Mouse (Mus musculus) CH12.LX (cell line): ENCODE data around the gene Sowahc. TPM values are rescaled to one million over a fixed set of nuclear protein-coding genes. Genes with fewer than 3 reads are reported as not detected.

Source experiments
- DNase-seq: peaks from one replicate; pipeline ENCODE4 v3.0.0-alpha.2; 2013; ENCODE audit errors: extremely low read depth
- H3K27ac ChIP-seq: 2 replicates; pipeline ENCODE4 v1.5.1; 2012; ENCODE audit warnings: low read depth, mild to moderate bottlenecking, control low read depth, moderate library complexity; ENCODE audit not compliant: insufficient read depth
- H3K27me3 ChIP-seq: replicated peaks from 2 replicates; pipeline ENCODE3; 2012; ENCODE audit warnings: inconsistent platforms
- H3K36me3 ChIP-seq, 2 experiments: replicated peaks in 1 of 2; 2 replicates each; pipeline versions ENCODE3 to v1.6.1; 2012; ENCODE audit warnings: inconsistent platforms in 1 of 2, low read length in 1 of 2, mild to moderate bottlenecking in 1 of 2, mixed read lengths in 1 of 2, moderate library complexity in 1 of 2; ENCODE audit not compliant: control insufficient read depth in 1 of 2, insufficient read depth in 1 of 2
- H3K4me1 ChIP-seq, 2 experiments: 2 replicates each; pipeline ENCODE4 v1.6.1; 2012; ENCODE audit warnings: inconsistent platforms in 1 of 2, moderate library complexity in 1 of 2; ENCODE audit not compliant: insufficient read depth in 2 of 2, control insufficient read depth in 1 of 2
- H3K4me2 ChIP-seq: 2 replicates; pipeline ENCODE4 v1.6.1; 2012; ENCODE audit warnings: low read depth, mild to moderate bottlenecking, control low read depth; ENCODE audit not compliant: poor library complexity, insufficient read depth, severe bottlenecking
- H3K4me3 ChIP-seq, 3 experiments: fragments of 150-350 bp in 1 of 3; sonication (generic) in 1 of 3; replicated peaks in 1 of 3; 2 replicates each; pipeline versions ENCODE3 to v1.5.1; 2011 to 2012; ENCODE audit warnings: low read depth in 2 of 3, low read length in 2 of 3, mild to moderate bottlenecking in 2 of 3, moderate library complexity in 2 of 3, control low read depth in 1 of 3, improper control_type of control experiment in 1 of 3, inconsistent platforms in 1 of 3, mixed read lengths in 1 of 3; ENCODE audit not compliant: poor library complexity in 1 of 3
- H3K79me2 ChIP-seq: replicated peaks from 2 replicates; pipeline ENCODE4 v1.6.1; 2012; ENCODE audit warnings: mild to moderate bottlenecking, moderate library complexity; ENCODE audit not compliant: control insufficient read depth, poor library complexity, insufficient read depth, severe bottlenecking; ENCODE audit errors: extremely low read depth
- H3K9ac ChIP-seq: 2 replicates; pipeline ENCODE4 v1.6.1; 2012; ENCODE audit warnings: low read depth, mild to moderate bottlenecking, control low read depth, moderate library complexity; ENCODE audit not compliant: insufficient read depth
- H3K9me3 ChIP-seq: replicated peaks from 2 replicates; pipeline ENCODE3; 2012; ENCODE audit warnings: low read length, inconsistent platforms, mixed read lengths
- BHLHE40 ChIP-seq: IDR thresholded peaks from 2 replicates; pipeline ENCODE4 v1.6.1; 2011; ENCODE audit warnings: mild to moderate bottlenecking, low read depth, low read length, improper control_type of control experiment
- CHD1 ChIP-seq: IDR thresholded peaks from 2 replicates; pipeline ENCODE4 v1.6.1; 2012; ENCODE audit warnings: low read depth, low read length, improper control_type of control experiment, inconsistent platforms
- CHD2 ChIP-seq: IDR thresholded peaks from 2 replicates; pipeline ENCODE4 v1.6.1; 2011; ENCODE audit warnings: low read length, improper control_type of control experiment
- CTCF ChIP-seq, 2 experiments: IDR thresholded peaks in 1 of 2; conservative IDR thresholded peaks in 1 of 2; 2 replicates each; pipeline ENCODE4 v1.5.1; 2011 to 2012; ENCODE audit warnings: low read depth in 2 of 2, low read length in 2 of 2, improper control_type of control experiment in 1 of 2, inconsistent platforms in 1 of 2, mild to moderate bottlenecking in 1 of 2, moderate library complexity in 1 of 2
- E2F4 ChIP-seq: IDR thresholded peaks from 2 replicates; pipeline ENCODE4 v1.6.1; 2011; ENCODE audit warnings: low read depth, low read length, improper control_type of control experiment; ENCODE audit not compliant: insufficient replicate concordance
- EP300 ChIP-seq: IDR thresholded peaks from 2 replicates; pipeline ENCODE4 v1.6.1; 2011; ENCODE audit warnings: low read length, improper control_type of control experiment
- GABPA ChIP-seq: IDR thresholded peaks from 2 replicates; pipeline ENCODE4 v1.6.1; 2012; ENCODE audit warnings: low read depth, low read length, improper control_type of control experiment, inconsistent platforms; ENCODE audit not compliant: insufficient replicate concordance
- IRF4 ChIP-seq: IDR thresholded peaks from 2 replicates; pipeline ENCODE4 v1.6.1; 2014; ENCODE audit warnings: low read depth, mild to moderate bottlenecking, inconsistent platforms, low read length, improper control_type of control experiment
- KAT2A ChIP-seq: IDR thresholded peaks from 2 replicates; pipeline ENCODE4 v1.6.1; 2012; ENCODE audit warnings: low read length, improper control_type of control experiment, inconsistent platforms; ENCODE audit not compliant: insufficient replicate concordance
- MAX ChIP-seq: IDR thresholded peaks from 2 replicates; pipeline ENCODE4 v1.6.1; 2011; ENCODE audit warnings: low read length, improper control_type of control experiment
- MEF2A ChIP-seq: IDR thresholded peaks from 2 replicates; pipeline ENCODE4 v1.6.1; 2014; ENCODE audit warnings: low read depth, mild to moderate bottlenecking, inconsistent platforms, low read length, improper control_type of control experiment, borderline replicate concordance
- MYC ChIP-seq: IDR thresholded peaks from 2 replicates; pipeline ENCODE4 v1.6.1; 2011; ENCODE audit warnings: low read depth, mild to moderate bottlenecking, improper control_type of control experiment, low read length
- POLR2AphosphoS2 ChIP-seq: IDR thresholded peaks from 2 replicates; pipeline ENCODE4 v1.6.1; 2011; ENCODE audit warnings: low read depth, low read length, improper control_type of control experiment
- RCOR1 ChIP-seq: conservative IDR thresholded peaks from 2 replicates; pipeline ENCODE4 v1.6.1; 2012; ENCODE audit warnings: low read depth, mild to moderate bottlenecking, inconsistent platforms, low read length, improper control_type of control experiment
- SIN3A ChIP-seq: IDR thresholded peaks from 2 replicates; pipeline ENCODE4 v1.6.1; 2012; ENCODE audit warnings: low read length, improper control_type of control experiment, inconsistent platforms
- SMC3 ChIP-seq: IDR thresholded peaks from 2 replicates; pipeline ENCODE4 v1.6.1; 2011; ENCODE audit warnings: low read depth, low read length, improper control_type of control experiment
- TCF12 ChIP-seq: IDR thresholded peaks from 2 replicates; pipeline ENCODE4 v1.6.1; 2014; ENCODE audit warnings: low read depth, mild to moderate bottlenecking, inconsistent platforms, low read length, improper control_type of control experiment
- USF1 ChIP-seq: IDR thresholded peaks from 2 replicates; pipeline ENCODE4 v1.6.1; 2014; ENCODE audit warnings: low read depth, mild to moderate bottlenecking, inconsistent platforms, low read length, improper control_type of control experiment
- USF2 ChIP-seq: conservative IDR thresholded peaks from 2 replicates; pipeline ENCODE4 v1.6.1; 2011; ENCODE audit warnings: low read depth, low read length, improper control_type of control experiment
- ZKSCAN1 ChIP-seq: IDR thresholded peaks from 2 replicates; pipeline ENCODE4 v1.6.1; 2012; ENCODE audit warnings: low read depth, inconsistent platforms, low read length, improper control_type of control experiment, borderline replicate concordance
- ZMIZ1 ChIP-seq: IDR thresholded peaks from 2 replicates; pipeline ENCODE4 v1.6.1; 2012; ENCODE audit warnings: low read depth, mild to moderate bottlenecking, inconsistent platforms, low read length, improper control_type of control experiment
- dilution Hi-C: fragments of 300-500 bp; cut with MboI; formaldehyde crosslinking; loops from 2 replicates; pipeline ENCODE4 v1.14.3; 2020; ENCODE audit warnings: low sequenced_read_pairs; ENCODE audit not compliant: extremely low pct_unique_long_range_greater_than_20kb, extremely low pct_ligation_motif_present
- in situ Hi-C: fragments of 300-500 bp; cut with MboI; formaldehyde crosslinking; loops from 3 replicates; pipeline ENCODE4 v1.14.3; 2019; ENCODE audit warnings: low sequenced_read_pairs, low pct_ligation_motif_present, low pct_unique_long_range_greater_than_20kb, mixed read lengths
- polyA plus RNA-seq: library from polyadenylated mRNA; unstranded; fragments of >175 nt; gene quantifications from 2 replicates; pipeline ENCODE4 v1.2.1, GENCODE M21; 2012; ENCODE audit warnings: low read depth; ENCODE audit not compliant: insufficient read length
- total RNA-seq, 2 experiments: library from RNA; depleted of rRNA; stranded (reverse); fragments of 300-350 nt in 1 of 2; fragments of >200 nt in 1 of 2; gene quantifications; 2 replicates each; pipeline ENCODE4 v1.2.3; 2012 to 2014

The Sowahc gene
- total and polyA plus RNA-seq, 3 experiments: 19.9 to 50.0 (median 25.9) TPM

- TF ChIP-seq USF2: no peak
These were observed 43.3 kb downstream of the Sowahc start (continued) for GRCm38 (mm10) chr10:59265067-59265466.

- Histone ChIP-seq H3K9me3 (no peaks in the 10 kb centered on the region), H3K4me1 (peaks cover 5 to 46% of the 10 kb centered on the region in 2 experiments), H3K27ac (no peak overlapping the region), H3K36me3 (no peaks in the 10 kb centered on the region), H3K4me3 (no peak overlapping the region), H3K4me2 (no peak overlapping the region), H3K27me3 (no peaks in the 10 kb centered on the region), H3K9ac (no peak overlapping the region), H3K79me2 (no peaks in the 10 kb centered on the region)
- in situ Hi-C loops (no loop called here), dilution Hi-C loops (no loop called here)
- no peak for TF ChIP-seq IRF4
- TF ChIP-seq KAT2A: no peak
- TF ChIP-seq CHD1: no peak
- no peak for TF ChIP-seq ZKSCAN1
- no peak for TF ChIP-seq BHLHE40
- TF ChIP-seq RCOR1: no peak
- TF ChIP-seq CHD2: no peak
- TF ChIP-seq CTCF (conservative IDR thresholded peaks at IDR 0.05 in 1 of 2, IDR thresholded peaks at IDR 0.05 in 1 of 2; ENCODE audit: low read depth in 2 of 2, low read length in 2 of 2): no peak
- no peak for TF ChIP-seq E2F4
- no peak for TF ChIP-seq MYC
- TF ChIP-seq MEF2A: no peak
- TF ChIP-seq USF1: no peak
- no peak for TF ChIP-seq SMC3
- no peak for TF ChIP-seq MAX
- TF ChIP-seq SIN3A: no peak
- TF ChIP-seq GABPA: no peak
- DNase-seq: no peak
These were observed 43.9 kb downstream of the Sowahc start for GRCm38 (mm10) chr10:59265674-59266073.

- no peak overlapping the region for H3K9ac ChIP-seq
- DNase-seq: no peak
- no peaks in the 10 kb centered on the region for H3K27me3 ChIP-seq
- no peak overlapping the region for H3K27ac ChIP-seq
- no peak overlapping the region for H3K4me3 ChIP-seq
- no peaks in the 10 kb centered on the region for H3K9me3 ChIP-seq
- H3K4me2 ChIP-seq: no peak overlapping the region
- in situ Hi-C loops: no loop called here
- peaks cover 5 to 46% of the 10 kb centered on the region in 2 experiments for H3K4me1 ChIP-seq
- TF ChIP-seq ZMIZ1: no peak
- TF ChIP-seq TCF12: no peak
- TF ChIP-seq POLR2AphosphoS2: no peak
- TF ChIP-seq EP300: no peak
- dilution Hi-C loops: no loop called here
- no peaks in the 10 kb centered on the region for H3K36me3 ChIP-seq
- no peaks in the 10 kb centered on the region for H3K79me2 ChIP-seq
These were observed 44.3 kb downstream of the Sowahc start for GRCm38 (mm10) chr10:59266097-59266496.
